Mouse (Mus musculus) forebrain, embryonic 16.5 days (tissue): ENCODE results near the gene Bst2. TPM values are rescaled to one million over a fixed set of nuclear protein-coding genes. Genes with fewer than 3 reads are reported as not detected.
"Not testable (repeated sequence)": the region's sequence is repeated elsewhere in the genome, so short reads cannot be mapped to it uniquely, and the experiment has no call there.

ENCODE experiments used
- ATAC-seq: fragments of 200-750 bp; cut with Nextera tagmentation; 2 replicates; pipeline ENCODE4 v1.8.0; 2017; ENCODE audit warnings: mild to moderate bottlenecking, moderate library complexity
- H3K27ac ChIP-seq: fragments of 300-500 bp; sonication (generic); 2 replicates; pipeline ENCODE4 v1.5.1; 2014; ENCODE audit warnings: low read length, control low read depth
- H3K27me3 ChIP-seq: fragments of 300-500 bp; sonication (generic); replicated peaks from 2 replicates; pipeline ENCODE4 v1.6.1; 2014; ENCODE audit warnings: low read length; ENCODE audit not compliant: control insufficient read depth, insufficient read depth
- H3K36me3 ChIP-seq: fragments of 300-500 bp; sonication (generic); 2 replicates; pipeline ENCODE4 v1.6.1; 2014; ENCODE audit not compliant: control insufficient read depth, insufficient read depth
- H3K4me1 ChIP-seq: fragments of 300-500 bp; sonication (generic); replicated peaks from 2 replicates; pipeline ENCODE4 v1.6.1; 2014; ENCODE audit warnings: low read length; ENCODE audit not compliant: control insufficient read depth, insufficient read depth
- H3K4me2 ChIP-seq: fragments of 300-500 bp; sonication (generic); 2 replicates; pipeline ENCODE4 v1.6.1; 2014; ENCODE audit warnings: mild to moderate bottlenecking, low read length, control low read depth
- H3K4me3 ChIP-seq: fragments of 300-500 bp; sonication (generic); replicated peaks from 2 replicates; pipeline ENCODE4 v1.5.1; 2014; ENCODE audit warnings: mild to moderate bottlenecking, low read length, control low read depth
- H3K9ac ChIP-seq: fragments of 300-500 bp; sonication (generic); replicated peaks from 2 replicates; pipeline ENCODE4 v1.6.1; 2014; ENCODE audit warnings: low read depth, low read length, control low read depth
- H3K9me3 ChIP-seq: fragments of 300-500 bp; sonication (generic); 2 replicates; pipeline ENCODE4 v1.6.1; 2016; ENCODE audit warnings: low read length; ENCODE audit not compliant: control insufficient read depth
- WGBS: fragments of 180-500 bp; shearing (Covaris S2); extraction: QIAGEN DNeasy Blood & Tissue Kit; methylation state at CpG from one replicate; pipeline ENCODE4 v1.1.7; 2014; 5-methylcytosine and 5-hydroxymethylcytosine counted together
- polyA plus RNA-seq: library from polyadenylated mRNA; unstranded; fragments of >200 nt; fragmentation: Nextera tagmentation; extraction: Ambion mirVana; gene quantifications from 2 replicates; pipeline ENCODE4 v1.2.1, GENCODE M21; 2015

Gene Bst2
- polyA plus RNA-seq, 1 experiment from 2014 or later, result 4.7 TPM

GRCm38 (mm10) chr8:71547590-71547989 is 10.3 kb upstream of the Bst2 start:
- H3K9ac ChIP-seq, result no peak overlapping the region
- H3K36me3 ChIP-seq, result peaks cover 7% of the 10 kb centered on the region; the same call in 1 of the 2 replicates
- no peak overlapping the region for H3K4me3 ChIP-seq
- H3K27ac ChIP-seq, result no peak overlapping the region
- H3K9me3 ChIP-seq, result no peaks in the 10 kb centered on the region
- WGBS, result 82% methylated on average over 7 of the region's 7 CpGs
- no peak for ATAC-seq
- H3K4me2 ChIP-seq, result no peak overlapping the region
- no peaks in the 10 kb centered on the region for H3K27me3 ChIP-seq
- peaks cover 9% of the 10 kb centered on the region for H3K4me1 ChIP-seq

DNA sequence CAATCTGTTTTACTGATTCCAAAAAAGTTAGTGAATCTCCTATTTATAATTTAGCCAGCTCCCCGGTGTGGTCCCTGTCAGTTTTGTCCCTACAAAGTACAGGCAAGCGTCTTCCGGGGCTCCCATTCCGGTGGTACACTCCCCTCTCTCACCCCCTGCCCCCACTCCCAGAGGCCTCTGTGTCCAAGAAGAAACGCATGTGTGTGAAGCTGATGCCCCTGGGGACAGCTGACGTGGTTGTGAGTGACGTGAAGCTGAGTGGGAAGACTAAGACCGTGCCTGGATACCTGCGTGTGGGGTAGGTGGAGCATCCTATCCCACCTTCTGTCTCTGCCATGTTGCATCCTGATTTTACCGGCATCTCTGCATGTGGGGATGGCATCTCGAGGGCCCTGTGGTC is 7.8 kb upstream of the Bst2 start:
- no peak for ATAC-seq

GRCm38 (mm10) chr8:71543755-71544154 is 6.5 kb upstream of the Bst2 start:
- Histone ChIP-seq H3K9ac (peak overlapping the region; percentile 83), H3K36me3 (peaks cover 7% of the 10 kb centered on the region; the same call in 1 of the 2 replicates), H3K4me2 (peak overlapping the region; percentile 93), H3K4me1 (peaks cover 9% of the 10 kb centered on the region), H3K27me3 (no peaks in the 10 kb centered on the region), H3K4me3 (peak overlapping the region; percentile 80), H3K27ac (no peak overlapping the region), H3K9me3 (no peaks in the 10 kb centered on the region)
- 94% methylated on average over 9 of the region's 9 CpGs for WGBS
- ATAC-seq, result no peak

More for the DNA sequence above, 7.8 kb upstream of the Bst2 start:
- Histone ChIP-seq H3K36me3 (peaks cover 7% of the 10 kb centered on the region; the same call in 1 of the 2 replicates), H3K27ac (no peak overlapping the region), H3K9ac (no peak overlapping the region), H3K4me3 (no peak overlapping the region), H3K4me1 (peaks cover 9% of the 10 kb centered on the region), H3K9me3 (no peaks in the 10 kb centered on the region), H3K4me2 (no peak overlapping the region), H3K27me3 (no peaks in the 10 kb centered on the region)
- 92% methylated on average over 11 of the region's 11 CpGs for WGBS

DNA sequence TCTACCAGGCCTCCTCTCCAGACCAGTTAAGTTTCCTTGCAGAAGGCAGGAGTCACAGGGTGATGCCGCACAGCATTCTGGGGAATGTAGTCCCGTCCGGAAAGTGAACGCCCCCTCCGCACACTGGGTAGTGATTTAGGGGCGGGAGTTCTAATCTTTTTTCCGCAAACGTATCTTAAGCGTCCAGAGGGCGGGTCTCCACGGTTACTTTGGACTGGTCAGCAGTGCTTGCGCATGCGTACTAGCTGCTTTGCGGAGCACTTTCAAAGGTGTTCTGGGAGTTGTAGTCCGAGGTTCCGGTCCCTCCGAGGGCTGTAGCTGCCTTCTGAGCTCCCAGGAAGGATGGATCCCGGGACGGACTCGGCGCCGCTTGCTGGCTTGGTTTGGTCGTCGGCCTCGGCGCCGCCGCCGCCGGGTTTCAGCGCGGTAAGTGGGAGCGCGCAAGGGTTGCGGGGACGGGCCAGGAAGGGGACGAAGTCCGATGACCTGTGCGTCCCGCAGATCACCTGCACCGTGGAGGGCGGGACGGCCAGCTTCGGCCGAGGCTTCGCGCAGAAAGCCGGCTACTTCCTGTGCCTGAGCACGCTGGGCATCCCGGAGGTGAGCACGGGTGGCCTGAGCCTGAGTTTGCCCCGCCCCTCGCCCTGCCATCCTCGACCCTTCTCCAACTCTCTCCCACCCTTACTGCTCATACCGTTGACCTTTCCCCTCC is 5.5 kb upstream of the Bst2 start, which contains the start of gene Mvb12a:
Gene Mvb12a, plus strand, starts transcription at position 291 of the 712 bp plus-strand sequence.
- H3K4me3 ChIP-seq, result peak within 1 kb of the TSS; percentile 80
- H3K36me3 ChIP-seq, result peaks cover 3% of the 10 kb centered on the region; the same call in 1 of the 2 replicates
- ATAC-seq, result peak; percentile 97
- under 1% methylated on average over 55 of the region's 55 CpGs for WGBS
- H3K4me1 ChIP-seq, result peaks cover 9% of the 10 kb centered on the region
- H3K4me2 ChIP-seq, result peak within 1 kb of the TSS; percentile 93
- H3K9ac ChIP-seq, result peak within 1 kb of the TSS; percentile 83
- no peaks in the 10 kb centered on the region; the same call in 1 of the 2 replicates for H3K27me3 ChIP-seq
- H3K27ac ChIP-seq, result no peak within 1 kb of the TSS
- H3K9me3 ChIP-seq, result no peaks in the 10 kb centered on the region

GRCm38 (mm10) chr8:71535663-71536062 is 1.6 kb downstream of the Bst2 start:
- H3K4me2 ChIP-seq, result no peak overlapping the region
- no peaks in the 10 kb centered on the region for H3K36me3 ChIP-seq
- no peaks in the 10 kb centered on the region for H3K9me3 ChIP-seq
- H3K9ac ChIP-seq, result no peak overlapping the region
- no peak overlapping the region for H3K27ac ChIP-seq
- ATAC-seq, result no peak
- peaks cover 12% of the 10 kb centered on the region for H3K27me3 ChIP-seq
- WGBS, result 70% methylated on average over 5 of the region's 5 CpGs
- peaks cover 8% of the 10 kb centered on the region for H3K4me1 ChIP-seq
- H3K4me3 ChIP-seq, result no peak overlapping the region

DNA sequence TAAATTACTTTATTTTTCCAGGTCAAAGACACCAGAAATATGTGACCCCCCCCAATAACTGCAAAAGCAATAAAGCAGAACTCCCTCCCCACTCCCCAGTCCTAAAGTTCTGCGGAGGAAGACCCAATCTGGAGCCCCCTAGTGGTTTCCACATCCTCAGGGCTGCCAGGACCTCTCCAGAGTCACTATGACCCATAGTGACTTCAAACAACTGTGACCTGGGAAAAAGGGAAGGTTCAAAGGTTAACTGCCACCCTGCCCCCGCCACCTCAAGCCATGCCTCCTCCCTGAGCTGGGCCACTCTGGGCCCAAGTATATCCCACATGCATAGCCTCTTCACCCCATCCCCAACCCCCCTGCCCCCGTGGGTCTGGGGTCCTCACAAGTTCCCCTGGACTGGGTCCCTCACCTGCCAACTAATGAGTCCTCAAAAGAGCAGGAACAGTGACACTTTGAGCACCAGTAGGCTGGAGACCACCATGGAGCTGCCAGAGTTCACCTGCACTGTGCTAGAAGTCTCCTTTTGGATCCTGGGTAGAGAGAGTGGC is 2.9 kb downstream of the Bst2 start:
- Histone ChIP-seq H3K4me2 (no peak overlapping the region), H3K9me3 (no peaks in the 10 kb centered on the region), H3K4me3 (no peak overlapping the region), H3K4me1 (peaks cover 8% of the 10 kb centered on the region), H3K27me3 (peaks cover 12% of the 10 kb centered on the region), H3K27ac (no peak overlapping the region), H3K36me3 (no peaks in the 10 kb centered on the region), H3K9ac (no peak overlapping the region)
- ATAC-seq, result no peak
- 40% methylated on average over 3 of the region's 3 CpGs for WGBS

GRCm38 (mm10) chr8:71530735-71531467 is 6.4 kb downstream of the Bst2 start:
- H3K9ac ChIP-seq, H3K36me3 ChIP-seq, H3K27ac ChIP-seq, ATAC-seq, H3K4me1 ChIP-seq, H3K4me3 ChIP-seq, H3K4me2 ChIP-seq, H3K27me3 ChIP-seq, H3K9me3 ChIP-seq: not testable (repeated sequence)
- 73% methylated on average over 5 of the region's 12 CpGs for WGBS

- Histone ChIP-seq H3K9me3 (no peaks in the 10 kb centered on the region), H3K36me3 (no peaks in the 10 kb centered on the region), H3K27me3 (peaks cover 16% of the 10 kb centered on the region), H3K27ac (no peak overlapping the region), H3K9ac (no peak overlapping the region), H3K4me3 (no peak overlapping the region), H3K4me1 (0 out of 2 replicates have a peak, but pooled peaks cover 4% of the 10 kb centered on the region), H3K4me2 (no peak overlapping the region)
- no peak for ATAC-seq
- WGBS, result 78% methylated on average over 9 of the region's 11 CpGs
Measured at GRCm38 (mm10) chr8:71528362-71529073, 8.7 kb downstream of the Bst2 start.
